Mouse (Mus musculus) layer of hippocampus, adult 18-20 months (tissue): ENCODE measurements around the gene Llcfc1. TPM values are rescaled to one million over a fixed set of nuclear protein-coding genes. Genes with fewer than 3 reads are reported as not detected.

Source experiments
- DNase-seq, 2 experiments: peaks; one replicate each; pipeline ENCODE4 v3.0.0; 2022; ENCODE audit warnings: low spot score in 2 of 2
- long read RNA-seq: library from polyadenylated mRNA; stranded (forward); transcript quantifications from one replicate; pipeline ENCODE4 v2.0.0, GENCODE M21; 2021
- total RNA-seq, 2 experiments: library from RNA; stranded (reverse); gene quantifications; 2 replicates each; pipeline ENCODE4 v1.2.3; 2021

The Llcfc1 gene
- total RNA-seq: not detected
- long read RNA-seq: 0 reads

DNA sequence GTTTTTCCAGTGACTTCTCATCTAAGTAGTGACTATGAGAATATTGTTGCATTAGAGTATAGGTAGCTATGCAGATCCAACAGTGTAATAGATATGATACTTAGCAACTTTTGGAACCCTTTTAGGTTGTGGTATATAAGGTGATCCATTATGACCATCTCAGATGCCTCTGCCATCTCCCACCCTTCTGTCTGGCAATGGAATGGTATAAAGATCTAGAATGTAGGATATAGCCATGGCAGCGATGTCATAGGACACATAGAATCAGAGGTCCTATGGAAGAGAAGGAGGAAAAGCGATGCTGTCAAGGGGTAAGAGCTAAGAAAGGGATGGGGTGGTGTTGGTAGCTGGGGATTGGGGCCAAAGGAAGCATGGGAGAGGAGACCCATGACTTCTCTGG, at the start of gene Llcfc1:
TSS of gene Llcfc1 (plus strand) at position 301 of the 400 bp plus-strand sequence.
- no peak for DNase-seq

DNA sequence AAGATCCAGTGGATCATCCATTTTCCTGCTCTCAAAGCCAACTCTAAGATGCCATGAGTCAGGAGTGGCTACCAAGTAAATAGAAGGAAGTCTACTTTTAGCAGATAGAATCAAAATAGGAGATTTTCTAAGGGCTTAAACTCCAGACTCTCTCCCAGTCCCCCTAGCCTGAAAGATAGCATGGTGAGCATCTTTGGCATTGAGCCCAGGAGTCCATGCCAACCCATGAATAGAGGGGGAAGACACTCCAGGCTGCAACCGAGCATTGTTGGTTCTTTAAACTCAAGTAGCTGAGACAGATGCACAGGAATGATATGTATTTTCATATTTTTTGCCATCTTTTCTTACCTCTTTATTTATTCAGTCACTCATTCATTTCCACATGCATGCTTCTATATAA, 49.0 kb upstream of the Llcfc1 start:
- DNase-seq: no peak

DNA sequence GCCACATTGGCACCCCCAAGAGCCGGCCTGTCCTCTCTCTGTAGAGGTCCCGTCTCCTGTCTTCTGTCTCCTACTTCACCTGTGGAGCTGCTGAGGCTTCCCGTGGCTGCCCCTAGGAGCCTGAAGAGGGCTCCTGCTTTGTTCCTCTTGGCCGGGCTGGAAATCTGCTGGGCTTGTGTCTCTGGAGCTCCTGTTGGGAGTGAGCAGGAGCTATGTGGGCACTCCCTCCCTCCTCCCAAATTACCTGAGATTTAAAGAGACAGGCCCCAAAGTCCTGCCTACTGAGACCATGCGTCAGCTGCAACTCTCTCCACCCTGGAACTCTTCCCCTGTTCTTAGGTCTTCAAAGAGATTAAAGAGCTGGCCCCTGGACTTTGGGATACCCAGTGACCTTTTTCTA, 48.1 kb upstream of the Llcfc1 start, which contains the start of gene Trpv6:
TSS of gene Trpv6 (minus strand) at position 228 of the 400 bp plus-strand sequence.
- no peak for DNase-seq

DNA sequence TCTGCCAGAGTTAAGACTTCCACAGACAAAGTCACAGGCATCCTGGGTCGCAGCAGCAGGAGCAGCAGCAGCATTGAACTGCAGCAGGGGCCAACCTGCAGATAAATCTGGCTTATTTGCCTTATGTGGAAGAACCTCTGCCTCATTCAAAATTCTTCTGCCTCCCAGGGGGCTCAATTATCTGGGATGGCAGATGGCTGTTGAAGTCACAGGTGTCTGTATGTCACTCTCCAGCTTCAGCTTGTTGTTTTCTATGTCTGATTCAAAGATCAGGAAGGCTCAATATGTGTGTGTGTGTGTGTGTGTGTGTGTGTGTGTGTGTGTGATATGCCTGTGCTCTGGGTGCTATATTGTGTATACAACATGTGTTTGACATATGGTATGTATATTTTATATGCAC, 46.8 kb upstream of the Llcfc1 start:
- DNase-seq: no peak

DNA sequence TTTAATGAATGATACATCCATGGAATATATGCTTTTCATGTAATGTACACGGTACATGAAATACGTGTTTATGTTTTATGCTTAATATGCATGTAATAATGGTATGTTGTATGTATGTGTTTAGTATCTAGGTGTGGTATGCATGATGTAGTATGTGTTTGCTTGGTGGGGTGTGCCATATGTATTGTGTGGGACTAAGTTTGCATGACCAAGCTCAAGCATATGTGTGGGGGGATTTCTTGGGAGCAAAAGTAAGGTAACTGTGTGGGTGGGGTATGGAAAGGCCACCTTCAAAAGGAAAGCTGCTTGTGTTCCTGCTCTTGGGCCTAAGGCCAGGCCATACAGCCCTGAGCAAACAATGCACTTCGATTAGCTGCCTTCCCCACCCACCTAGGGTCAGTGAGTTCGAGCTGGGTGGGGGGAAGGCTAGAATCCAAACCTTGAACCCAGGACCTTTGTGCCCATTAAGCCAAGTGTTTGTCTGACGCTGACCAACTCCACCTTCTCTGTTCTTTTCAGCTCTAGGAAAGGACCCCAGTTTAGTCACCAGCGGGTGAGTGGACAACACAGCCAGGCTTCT, 46.2 kb upstream of the Llcfc1 start:
- DNase-seq: no peak

DNA sequence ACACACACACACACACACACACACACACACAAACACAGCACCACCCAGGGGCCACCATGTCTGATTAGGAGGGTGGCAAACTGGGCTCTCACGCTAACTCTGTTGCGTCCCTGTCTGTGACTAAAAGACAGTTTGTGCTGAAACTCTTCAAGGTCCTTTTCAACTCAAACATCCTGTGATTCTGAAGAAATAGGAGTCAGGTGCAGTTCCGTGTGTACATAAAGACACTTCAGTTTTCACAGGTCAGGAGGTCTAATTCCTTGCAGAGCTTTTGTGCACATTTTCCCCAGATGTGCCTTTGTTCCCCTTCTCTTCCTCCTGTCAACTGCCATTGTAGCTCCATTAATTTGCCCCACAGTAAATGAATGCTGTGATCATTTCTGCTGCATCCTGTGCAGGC, 43.8 kb upstream of the Llcfc1 start:
- DNase-seq: no peak

DNA sequence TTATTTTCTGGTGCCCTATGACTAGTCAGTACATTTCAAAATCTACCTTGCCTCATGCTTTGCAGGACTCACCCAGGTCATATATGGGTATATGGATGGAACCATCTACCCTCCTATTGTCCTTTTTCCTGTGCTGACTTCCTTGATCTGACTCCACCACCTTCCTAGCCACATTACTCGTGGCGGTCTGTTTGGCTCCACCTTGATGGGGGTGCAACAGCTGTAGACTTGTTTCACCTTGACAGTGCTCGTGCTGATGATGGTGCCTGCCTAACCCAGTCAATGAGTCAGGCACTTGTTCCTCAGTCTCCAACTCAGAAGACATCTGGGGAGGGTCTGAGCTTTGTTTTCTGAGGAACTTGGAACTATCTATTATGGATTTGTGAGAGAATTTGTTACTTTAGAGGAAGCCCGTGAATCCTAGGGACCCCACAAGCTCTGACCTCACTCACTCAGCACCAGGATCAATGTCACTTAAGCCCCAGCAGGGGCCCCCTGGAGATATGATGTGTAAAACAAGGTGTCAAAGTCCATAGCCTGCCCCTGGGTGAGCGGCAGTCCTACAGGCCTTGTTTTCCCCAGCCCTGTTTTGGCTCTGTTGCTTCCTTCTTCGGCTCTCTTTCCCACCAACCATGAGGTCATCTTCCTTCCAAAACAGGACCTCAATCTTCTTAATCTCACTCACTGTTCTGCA, 42.9 kb upstream of the Llcfc1 start:
- no peak for DNase-seq

DNA sequence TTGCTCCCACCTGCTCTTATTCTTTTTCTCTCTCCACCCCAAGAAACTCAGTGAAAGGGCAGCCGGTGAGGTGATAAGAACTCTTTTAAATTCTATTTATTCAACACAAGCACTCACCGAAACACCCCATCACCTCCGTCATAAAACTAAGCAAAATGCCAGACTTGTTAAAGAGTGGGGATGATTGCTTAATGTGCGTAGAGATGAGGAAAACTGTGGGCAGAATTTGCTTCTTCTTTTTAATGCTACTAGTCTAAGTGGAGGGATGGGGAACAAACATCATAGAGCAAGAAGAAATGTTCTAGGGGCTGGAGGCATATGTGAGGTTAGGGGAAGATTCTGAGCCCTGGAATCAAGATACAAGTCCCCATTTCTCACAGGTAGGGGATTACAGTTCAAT, 41.5 kb upstream of the Llcfc1 start:
- no peak for DNase-seq

DNA sequence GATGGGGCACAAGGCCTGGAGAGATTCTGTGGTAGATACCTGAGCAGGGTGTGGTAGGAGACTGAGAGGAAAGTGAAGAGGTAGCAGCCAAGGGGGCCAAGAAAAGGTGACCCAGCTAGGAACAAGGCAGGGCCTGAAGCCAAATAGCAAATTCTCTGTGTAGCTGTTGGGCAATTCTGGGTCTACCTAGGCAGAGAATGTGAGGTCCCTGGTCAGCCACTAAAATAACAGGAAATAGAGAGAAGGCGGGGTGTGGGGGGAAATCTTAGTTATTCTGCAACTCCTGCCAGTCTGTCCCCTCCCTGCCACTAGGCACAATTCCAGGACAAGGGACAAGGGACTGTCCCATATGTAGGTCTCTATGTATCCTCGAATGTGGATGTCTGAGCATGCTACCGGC, 41.0 kb upstream of the Llcfc1 start:
- no peak for DNase-seq

DNA sequence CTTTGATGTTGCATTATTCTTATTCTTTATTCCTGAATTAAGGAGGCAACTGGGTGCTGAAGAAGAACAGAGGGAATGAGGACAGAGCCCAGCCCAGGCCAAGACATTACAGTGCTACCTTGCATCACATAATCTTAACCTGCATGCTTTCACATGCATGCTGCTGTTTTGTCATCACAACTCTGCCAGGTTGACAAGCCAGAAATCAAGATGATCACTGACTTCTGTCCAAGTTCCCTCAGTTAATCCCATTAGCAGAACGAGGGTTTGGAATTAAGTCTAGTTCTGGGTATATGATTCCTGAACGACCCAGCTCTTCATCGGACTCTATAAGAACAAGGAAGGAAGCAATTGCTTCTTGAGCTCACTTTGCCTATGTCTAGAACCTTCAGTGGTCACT, 38.0 kb upstream of the Llcfc1 start:
- no peak for DNase-seq

DNA sequence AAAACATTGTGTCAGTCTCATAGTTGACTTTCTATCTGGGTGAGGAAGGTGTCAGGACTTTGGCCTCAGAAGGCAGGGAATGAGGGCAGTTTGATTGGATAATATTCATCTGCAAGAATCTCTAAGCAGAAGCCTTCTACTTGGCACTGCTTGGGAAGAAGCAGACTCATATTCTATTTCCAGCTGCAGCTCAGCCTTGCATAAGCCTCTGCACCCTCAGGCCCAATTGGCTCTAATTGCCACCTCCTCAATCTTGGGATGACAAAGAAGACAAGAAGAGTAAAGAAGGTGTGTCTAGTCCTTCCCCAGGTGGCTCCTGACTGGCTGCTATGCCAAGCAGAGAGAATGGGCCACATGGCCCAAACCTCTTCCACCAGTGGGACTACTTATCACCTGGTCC, 37.6 kb upstream of the Llcfc1 start:
- no peak for DNase-seq

DNA sequence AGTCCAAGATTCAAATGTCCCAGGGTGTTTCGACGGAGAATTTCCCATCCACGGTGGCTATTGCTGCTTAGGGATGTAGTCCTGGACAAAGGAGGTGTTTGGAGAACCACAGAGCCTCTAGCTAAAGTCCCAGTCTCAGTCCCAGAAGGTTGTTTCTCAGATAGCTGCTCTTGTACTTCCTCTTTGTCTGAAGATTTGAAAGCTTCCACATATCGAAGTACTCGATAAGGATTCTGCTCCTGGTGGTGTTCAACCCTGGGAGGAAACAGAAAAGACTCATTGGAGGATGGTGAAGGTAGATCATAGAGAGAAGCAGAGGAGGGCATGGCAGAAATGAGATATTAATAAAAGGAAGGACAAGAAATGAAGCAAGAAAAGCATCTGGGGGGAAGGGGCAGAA, 31.1 kb upstream of the Llcfc1 start:
- no peak for DNase-seq

DNA sequence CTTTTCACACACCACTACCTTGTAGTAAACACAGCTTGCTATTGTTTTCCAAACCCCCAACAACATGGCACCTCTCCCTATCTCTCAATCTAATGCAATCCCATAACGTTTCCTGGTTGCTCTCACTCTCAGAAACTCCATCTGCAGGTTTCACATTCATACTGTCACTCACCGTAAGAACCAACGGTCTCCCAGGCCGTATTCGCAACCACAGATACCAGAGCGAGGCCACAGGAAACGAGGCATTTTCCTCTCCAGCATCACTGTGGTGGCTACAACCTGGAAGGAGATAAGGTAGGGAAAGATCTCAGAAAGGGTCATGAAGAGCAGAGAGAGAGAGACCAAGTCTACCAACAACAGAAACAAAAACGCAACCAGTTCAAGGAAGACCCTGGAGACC, 29.6 kb upstream of the Llcfc1 start:
- DNase-seq: no peak

DNA sequence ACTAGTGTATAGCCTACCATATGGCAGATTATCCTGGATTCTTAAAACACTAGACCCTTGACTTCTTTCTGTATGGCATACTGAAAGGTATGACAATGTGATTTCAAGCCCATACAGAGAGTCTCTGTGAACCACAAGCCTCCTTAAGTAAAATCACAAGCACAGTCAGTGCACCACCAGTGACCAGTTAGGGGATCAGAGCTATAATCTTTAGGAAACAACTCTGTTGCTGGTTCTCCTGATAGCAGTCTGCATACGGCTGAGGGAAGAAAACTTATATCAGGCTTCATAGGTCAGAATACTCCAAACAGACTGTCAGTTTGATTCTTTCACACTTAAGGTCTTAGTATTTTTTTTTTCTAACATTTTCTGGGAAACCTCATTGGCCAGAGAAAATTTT, 25.7 kb upstream of the Llcfc1 start:
- DNase-seq: no peak

DNA sequence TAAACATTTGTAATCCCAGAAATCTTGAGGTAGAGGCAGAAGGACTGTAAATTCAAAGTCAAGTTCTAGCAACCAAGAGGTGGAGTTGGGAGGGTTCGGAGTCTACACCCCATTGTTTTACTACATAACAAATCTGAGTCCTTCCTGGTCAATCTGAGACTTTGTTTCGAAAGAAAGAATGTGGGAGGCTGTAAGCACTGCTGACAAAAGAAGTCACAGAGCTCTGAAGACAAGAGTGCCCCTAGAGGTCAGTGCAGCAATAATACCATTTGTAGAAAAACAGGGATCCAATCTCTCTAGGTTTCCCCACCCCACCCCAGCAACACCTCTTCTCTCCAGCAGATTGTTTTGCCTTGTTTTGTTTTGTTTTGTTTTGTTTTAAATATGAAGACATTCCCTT, 21.9 kb upstream of the Llcfc1 start:
- peak in 1 of 2 experiments; percentile 13 for DNase-seq

DNA sequence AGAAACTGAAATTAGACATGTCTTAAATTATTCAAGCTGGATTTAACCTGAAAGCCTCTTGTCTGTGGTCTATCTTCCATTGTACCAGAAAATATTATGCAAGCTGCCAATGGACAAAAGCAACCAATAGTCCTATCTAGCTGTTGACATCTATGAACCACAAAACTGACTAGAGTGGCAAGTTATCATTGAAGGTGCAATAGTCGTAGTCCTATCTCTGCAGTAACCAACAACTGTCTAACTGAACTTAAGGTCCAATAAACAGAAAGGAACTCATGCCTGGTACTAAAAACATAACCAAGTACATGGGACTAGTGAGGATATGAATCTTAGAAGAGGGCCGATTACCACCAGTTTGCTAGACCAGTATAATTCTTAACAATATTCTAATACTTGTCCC, 7.7 kb upstream of the Llcfc1 start:
- no peak for DNase-seq

DNA sequence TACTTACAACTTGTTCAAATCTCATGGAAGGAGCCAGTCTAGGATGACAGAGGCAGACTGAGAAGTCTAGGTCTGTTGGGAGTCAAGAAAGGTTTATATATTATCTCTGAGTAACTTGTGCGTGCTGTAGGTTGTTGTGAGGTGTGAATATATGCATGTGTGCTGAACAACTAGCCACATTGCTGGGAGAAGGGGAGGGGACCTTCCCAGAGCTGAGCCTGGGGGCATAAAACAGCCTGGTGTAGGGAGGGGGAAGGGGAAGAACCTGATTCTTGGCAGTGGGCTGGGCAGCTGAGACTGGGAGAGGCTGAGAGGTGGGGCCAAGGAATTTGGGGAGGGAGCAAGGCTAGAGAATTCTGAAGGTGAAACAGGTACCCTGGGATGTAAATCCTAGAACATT, 3.6 kb upstream of the Llcfc1 start, which contains the start of gene Trpv5:
TSS of gene Trpv5 (minus strand) at position 101 of the 400 bp plus-strand sequence.
- DNase-seq: no peak

DNA sequence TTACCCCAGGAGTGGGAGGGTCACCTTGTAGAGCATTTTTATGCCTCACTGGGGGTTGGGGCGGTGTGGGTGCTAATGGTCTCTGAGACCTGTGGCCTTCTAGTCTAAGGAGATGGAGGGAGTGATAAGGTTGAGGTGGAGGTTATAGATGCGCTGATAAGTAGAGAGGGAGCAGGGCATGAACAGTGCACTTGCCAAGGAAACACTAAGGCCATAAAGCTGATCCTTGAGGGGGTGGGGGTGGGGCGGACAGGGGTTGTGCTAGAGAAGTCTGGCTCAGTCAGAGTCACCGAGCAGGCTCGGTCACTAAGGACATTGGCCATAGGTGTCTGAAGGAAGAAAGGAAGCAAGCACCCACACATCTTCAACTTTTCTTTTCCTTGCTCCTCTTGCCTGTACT, 2.6 kb upstream of the Llcfc1 start:
- no peak for DNase-seq

DNA sequence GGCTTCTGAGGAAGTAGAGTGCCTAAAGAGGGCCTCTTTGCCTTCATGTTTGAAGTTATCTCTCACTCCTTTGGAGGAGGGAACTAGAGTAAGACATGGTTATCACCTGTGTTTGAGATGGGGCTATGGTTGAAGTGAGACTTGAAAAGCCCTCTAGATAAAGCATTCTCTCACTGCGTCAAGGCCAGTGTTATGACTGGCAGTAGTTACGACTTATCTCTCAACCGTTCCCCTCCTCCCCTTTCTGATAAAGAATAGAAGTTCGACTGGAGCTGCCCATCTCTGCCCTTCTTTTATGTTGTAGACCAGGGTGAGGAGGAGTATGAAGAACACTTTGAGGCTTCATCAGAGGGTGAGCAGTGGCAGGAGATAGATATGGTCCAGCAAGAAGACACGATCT, 680 bp downstream of the Llcfc1 start:
- DNase-seq: no peak

DNA sequence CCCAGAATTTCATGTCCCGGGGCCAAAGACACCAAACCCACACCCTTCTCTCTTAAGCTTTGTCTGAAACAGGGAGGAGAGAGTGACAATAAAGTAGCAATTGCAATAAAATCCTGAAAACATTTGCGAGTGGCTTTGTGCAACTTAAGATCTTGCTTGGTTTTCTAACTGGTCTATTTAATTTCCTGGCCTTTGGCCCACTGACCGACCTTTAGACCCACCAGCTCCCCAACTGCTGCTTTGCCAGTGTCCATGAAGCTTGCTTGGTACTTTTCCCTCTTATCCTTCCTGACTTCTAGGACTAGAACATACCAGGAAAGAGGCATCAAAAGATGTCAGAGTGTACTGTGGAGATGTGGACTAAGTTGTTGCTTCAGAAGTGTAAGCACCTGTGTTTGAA, 1.4 kb downstream of the Llcfc1 start:
- DNase-seq: no peak

DNA sequence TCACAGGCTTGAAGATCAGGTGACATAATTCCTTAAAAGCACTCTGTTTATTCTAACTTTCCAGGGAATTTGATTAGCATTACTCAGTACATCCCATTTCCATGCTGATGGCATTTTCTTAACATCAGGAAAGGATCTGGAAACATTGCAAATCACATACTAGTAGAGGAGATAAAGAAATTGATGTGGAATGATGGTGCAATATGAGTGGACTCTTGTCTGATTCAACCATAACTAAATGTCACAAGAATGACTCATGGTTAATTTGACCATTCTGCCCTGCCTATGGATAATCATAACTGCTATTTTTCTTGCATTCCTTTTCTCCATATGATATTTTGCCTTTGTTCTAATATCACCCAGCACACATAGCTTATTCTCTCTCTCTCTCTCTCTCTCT, 8.0 kb downstream of the Llcfc1 start:
- DNase-seq: no peak

DNA sequence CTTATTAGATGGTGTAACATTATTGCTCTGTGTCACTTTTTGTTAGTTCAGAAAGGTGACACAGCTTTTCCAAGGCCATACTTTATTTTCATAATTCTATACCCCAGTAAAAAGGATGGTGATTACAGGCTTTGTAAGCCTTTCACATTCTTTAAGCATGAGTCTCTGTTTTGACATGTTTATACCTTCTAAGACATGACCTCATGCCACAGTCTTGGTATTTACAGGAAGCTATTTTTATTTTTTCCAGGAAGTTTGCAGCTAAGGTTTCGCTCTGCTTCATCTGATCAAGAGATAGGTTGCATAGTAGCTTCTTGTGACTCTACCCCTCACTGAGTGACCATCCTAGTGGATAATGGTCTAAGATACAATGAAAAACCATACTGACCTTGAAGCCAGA, 10.2 kb downstream of the Llcfc1 start:
- DNase-seq: no peak

DNA sequence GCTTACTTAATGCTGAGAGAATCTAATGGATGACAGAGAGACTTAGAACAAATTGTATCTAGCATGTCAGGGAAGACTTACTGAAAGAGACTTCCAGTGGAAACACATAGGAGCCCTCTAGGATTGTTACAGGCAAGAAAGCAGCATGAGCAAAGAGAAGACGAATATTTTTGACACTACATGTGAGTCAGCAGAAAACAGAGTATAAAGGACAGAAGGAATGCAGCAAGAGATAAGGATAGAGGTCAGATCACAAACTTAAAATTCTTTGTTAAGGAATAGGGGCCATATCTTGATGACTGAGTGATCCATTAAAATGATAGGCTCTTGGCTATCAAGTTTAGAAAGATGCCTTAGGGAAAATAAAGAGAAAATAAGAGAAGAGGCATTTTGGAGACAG, 17.0 kb downstream of the Llcfc1 start:
- DNase-seq: no peak
